Mouse (Mus musculus): ENCODE measurements around the gene Gm43552.

The Gm43552 gene

DNA sequence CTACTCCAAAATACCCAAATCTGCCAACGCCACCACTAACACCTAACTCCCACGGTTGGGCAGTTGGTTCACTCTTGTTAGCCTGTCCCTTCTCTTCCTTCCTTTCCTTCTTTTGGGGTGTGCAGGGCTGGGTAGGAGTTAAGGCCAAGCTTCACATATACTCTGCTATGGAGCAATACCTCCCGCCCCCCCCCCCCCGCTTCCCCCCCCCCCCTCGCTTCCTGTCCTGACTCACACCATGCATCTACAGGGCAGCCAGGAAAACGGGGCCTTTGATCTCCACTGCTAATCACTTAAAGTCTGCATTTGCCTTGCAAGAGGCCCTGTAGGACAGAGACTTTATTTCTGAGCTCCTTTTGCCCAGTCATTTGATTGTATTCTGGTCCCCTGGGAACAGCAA, 47.7 kb downstream of the Gm43552 start:
- DNase-seq (ENCODE audit: extremely low spot score, low read depth, low spot score) = no peak

GRCm38 (mm10) chr5:65438041-65438440, 54.6 kb downstream of the Gm43552 start:
- no peak for DNase-seq (ENCODE audit: extremely low spot score, low read depth, low spot score)

GRCm38 (mm10) chr5:65435806-65436561, 56.6 kb downstream of the Gm43552 start, which contains the start of gene Ugdh:
Gene Ugdh, minus strand, starts transcription at chr5:65435949.
- peak; percentile 86 for DNase-seq (ENCODE audit: extremely low spot score, low read depth, low spot score)

DNA sequence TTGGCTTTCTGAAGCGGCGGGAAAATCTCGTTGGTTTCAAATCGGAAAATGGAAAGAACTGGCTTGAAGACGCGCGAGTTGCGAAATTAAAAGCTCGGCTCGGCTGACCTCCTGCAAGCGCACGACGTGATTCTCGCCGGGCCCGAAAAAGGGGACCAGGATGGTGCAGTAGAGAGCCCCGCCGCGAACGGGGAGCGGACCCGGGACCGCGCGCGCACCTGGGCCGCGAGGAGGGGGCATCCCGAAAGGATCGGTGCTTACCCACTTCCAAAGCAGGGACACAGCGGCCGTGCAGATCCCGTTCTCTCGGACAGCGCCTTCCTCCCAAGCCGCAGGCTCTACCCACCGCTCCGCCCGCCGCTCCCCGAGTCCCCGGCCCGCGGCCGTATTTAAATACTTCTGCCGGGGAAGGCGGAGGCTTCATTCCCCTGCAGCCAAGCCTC, 57.2 kb downstream of the Gm43552 start:
- no peak for DNase-seq (ENCODE audit: extremely low spot score, low read depth, low spot score)

- no peak for DNase-seq (ENCODE audit: extremely low spot score, low read depth, low spot score)
Observed at GRCm38 (mm10) chr5:65434471-65435362, 57.9 kb downstream of the Gm43552 start.

DNA sequence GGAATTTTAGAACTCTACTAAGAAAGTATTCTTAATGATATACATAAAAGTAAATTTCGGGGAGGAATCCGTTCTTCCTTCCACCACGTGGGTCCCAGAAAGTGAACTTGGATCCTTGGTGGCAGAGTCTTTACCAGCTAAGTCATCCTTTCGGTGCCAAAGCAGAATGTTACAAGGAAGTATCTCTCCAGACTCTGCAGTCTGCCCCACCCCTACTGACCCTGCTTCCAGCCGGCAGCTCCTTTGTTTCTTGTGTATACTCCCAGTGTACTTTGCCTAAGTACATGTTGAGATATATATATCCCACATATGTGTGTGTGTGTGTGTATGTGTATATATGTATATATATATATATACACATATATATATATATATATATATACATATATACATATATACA, 63.2 kb downstream of the Gm43552 start:
- DNase-seq (ENCODE audit: extremely low spot score, low read depth, low spot score) = no peak

GRCm38 (mm10) chr5:65428321-65428720, 64.3 kb downstream of the Gm43552 start:
- no peak for DNase-seq (ENCODE audit: extremely low spot score, low read depth, low spot score)

DNA sequence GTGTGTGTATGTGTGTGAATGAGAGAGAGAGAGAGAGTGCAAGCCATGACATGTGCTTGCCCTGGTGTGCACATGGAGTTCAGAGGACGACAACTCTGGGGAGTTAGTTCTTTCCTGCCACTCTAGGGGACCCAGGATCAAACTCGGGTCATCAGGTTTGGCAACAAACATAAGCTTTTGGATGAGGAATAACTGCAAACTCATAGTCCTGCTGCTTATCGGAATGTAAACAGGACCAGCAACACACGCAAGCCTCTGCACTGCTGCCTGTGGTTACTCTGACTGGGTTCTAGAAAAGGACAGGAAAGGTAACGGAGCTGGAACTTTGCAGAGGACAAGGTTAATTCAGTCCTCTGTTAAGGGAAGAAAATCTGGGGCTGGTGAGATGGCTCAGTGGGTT, 67.4 kb downstream of the Gm43552 start:
- DNase-seq (ENCODE audit: extremely low spot score, low read depth, low spot score) = no peak

DNA sequence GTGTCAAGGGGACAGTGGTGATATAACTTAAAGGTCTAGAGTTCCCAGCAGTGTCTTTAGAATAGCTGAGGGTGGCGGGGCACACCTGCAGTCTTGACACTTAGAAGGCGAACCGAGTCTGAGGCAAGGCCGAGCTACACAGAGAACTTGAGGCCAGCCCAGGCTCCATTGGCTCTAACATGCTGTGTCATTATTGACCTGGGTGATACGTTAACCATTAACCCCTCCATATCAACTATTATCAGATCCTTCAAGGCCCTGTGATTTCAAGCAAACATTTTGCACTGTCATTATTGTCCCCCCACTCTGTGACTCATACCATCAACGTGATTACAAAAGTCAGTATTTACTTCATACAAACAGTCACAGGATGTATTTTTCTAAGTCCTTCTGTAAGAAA, 68.4 kb downstream of the Gm43552 start:
- DNase-seq (ENCODE audit: extremely low spot score, low read depth, low spot score) = no peak

- DNase-seq (ENCODE audit: extremely low spot score, low read depth, low spot score) = no peak
Observed at GRCm38 (mm10) chr5:65422803-65423202, 69.8 kb downstream of the Gm43552 start.

DNA sequence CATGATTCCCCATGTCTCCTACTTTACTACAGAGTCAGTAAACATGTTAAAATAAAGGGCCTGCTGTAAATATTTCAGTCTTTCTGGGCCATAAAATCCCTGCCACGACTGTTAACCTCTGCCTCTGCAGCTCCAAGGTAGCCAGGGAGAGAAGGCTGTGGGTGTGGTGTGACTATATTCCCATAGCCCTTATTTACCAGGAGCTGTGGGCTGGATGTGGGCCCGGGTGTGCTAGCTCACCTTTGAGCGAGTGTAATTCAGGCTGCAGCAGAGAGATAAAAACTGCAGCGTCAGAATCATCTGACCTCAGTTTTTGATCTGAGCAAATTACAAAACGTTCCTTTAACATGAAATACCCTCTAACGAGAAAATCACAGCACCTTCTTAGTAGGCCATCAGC, 71.8 kb downstream of the Gm43552 start:
- DNase-seq (ENCODE audit: extremely low spot score, low read depth, low spot score) = no peak

GRCm38 (mm10) chr5:65419136-65419535, 73.5 kb downstream of the Gm43552 start:
- no peak for DNase-seq (ENCODE audit: extremely low spot score, low read depth, low spot score)

- no peak for DNase-seq (ENCODE audit: extremely low spot score, low read depth, low spot score)
Observed at GRCm38 (mm10) chr5:65415653-65416458, 76.8 kb downstream of the Gm43552 start.

DNA sequence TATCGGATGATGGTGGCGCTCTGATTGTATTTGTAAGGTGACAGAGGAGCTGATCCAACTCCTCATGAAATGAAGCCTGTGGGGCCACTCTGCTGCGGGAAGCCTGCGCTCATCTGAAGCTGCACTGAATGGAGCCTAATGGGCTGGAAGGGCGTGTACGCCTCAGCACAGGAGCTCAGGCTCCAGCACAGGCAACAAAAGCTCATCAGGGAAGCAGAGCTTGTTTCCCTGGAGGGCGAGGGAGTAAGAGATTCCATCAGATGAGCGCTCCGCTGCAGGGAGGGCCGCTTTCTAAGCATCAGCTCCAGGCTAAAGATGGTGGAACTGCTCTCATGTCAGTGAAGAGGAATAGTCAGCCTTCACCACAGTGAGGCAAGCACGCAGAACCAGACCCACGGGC, 84.6 kb downstream of the Gm43552 start:
- DNase-seq (ENCODE audit: extremely low spot score, low read depth, low spot score) = no peak

DNA sequence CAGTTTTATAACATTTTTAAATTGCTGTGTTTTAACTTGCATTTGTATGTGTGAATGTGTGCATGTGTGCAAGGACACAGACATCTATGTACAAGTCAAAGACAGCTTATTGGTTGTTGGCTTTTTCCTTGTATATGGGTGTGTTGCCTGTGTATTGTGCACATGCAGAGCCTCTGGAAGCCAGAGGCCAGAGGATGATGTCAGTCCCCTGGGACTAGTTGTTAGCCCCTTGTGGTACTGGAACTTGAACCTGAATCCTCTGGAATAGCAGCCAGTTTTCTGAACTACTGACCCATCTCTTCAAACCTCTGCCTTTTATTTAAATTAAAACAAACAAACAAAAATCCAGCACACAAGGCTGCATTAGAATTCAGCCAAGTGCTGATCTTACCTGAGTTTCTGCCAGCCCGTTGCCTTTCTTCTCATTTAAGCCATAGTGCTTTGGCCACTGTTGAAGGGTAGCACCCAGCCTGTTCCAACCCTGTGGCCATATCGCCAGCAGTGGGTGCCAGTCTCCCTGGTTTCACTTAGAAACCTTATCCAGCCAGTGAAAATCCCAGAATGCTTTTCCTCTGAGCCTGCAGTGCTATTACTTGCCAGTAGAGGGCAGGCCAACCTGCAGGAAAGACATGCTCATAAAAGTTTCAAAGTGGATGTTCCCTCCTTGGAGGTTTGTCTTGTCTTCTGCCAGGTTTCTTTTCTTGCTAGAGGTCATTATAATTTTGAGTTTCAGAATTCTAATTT, 91.2 kb downstream of the Gm43552 start:
- DNase-seq (ENCODE audit: extremely low spot score, low read depth, low spot score) = peak; percentile 49

- DNase-seq (ENCODE audit: extremely low spot score, low read depth, low spot score) = no peak
Observed at GRCm38 (mm10) chr5:65394425-65394824, 98.2 kb downstream of the Gm43552 start.

- no peak for DNase-seq (ENCODE audit: extremely low spot score, low read depth, low spot score)
Observed at GRCm38 (mm10) chr5:65391753-65392152, 100.9 kb downstream of the Gm43552 start.

DNA sequence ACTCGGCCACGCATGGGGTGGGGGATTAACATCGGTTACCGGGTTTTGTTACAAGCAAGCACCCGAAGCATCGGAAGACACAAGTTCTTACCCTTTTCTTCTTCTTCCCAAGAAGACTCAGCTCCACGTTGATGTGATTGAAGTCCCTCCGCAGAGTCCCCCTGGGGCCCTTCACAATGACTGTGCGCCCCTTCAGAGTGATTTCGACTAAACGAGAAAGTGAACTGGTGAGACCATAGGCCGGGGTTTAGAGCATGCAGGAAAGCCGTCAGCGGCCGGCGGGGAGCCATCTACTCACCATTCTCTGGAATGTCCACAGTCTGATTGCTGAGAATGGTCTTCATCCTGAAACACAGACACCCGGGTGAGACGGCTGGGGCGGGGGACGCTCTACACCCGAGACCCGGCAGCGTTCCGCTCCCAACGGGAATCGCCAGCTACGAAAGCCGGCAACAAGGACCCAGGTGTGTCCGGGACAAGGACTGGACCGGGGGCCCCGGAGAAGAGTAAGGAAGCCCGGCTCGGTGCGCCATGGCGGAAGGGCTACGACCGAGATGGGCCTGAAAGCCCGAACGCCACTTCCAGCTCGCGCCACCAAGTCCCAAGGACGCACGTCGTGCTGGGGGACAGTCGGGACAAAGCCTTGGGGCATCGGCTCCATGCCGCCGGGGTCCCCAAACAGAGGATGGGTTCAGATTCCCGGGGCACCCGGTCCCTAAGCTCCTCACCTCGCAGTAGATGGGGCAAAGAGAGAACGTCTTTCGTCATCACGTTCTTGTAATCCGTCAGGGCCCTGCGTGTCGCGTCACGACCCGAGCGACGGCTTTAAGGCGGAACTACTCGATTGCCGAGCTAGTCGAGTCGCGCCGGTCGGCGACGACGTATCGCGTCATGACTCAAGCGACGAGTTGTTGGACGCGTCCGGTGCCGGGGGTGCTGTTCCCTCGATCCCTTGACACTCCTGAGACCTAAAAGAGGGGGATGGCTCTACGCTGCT, 101.7 kb downstream of the Gm43552 start, which contains the start of the genes Rpl9 and Lias:
Gene Rpl9, minus strand, starts transcription at position 797 of the 997 bp plus-strand sequence.
Gene Lias, plus strand, starts transcription at position 850 of the 997 bp plus-strand sequence.
- DNase-seq (ENCODE audit: extremely low spot score, low read depth, low spot score) = peak; percentile 95

All from hindlimb bud, embryonic 11.5 days (tissue).